Mouse (Mus musculus) ES-E14 (cell line): ENCODE results near the gene Ssty2. TPM values are rescaled to one million over a fixed set of nuclear protein-coding genes. Genes with fewer than 3 reads are reported as not detected.
"Not testable (repeated sequence)": the region's sequence is repeated elsewhere in the genome, so short reads cannot be mapped to it uniquely, and the experiment has no call there.

Experiments used
- DNase-seq: peaks from one replicate; pipeline ENCODE4 v3.0.0-alpha.2; 2013; ENCODE audit warnings: low read depth, low spot score
- H3K27ac ChIP-seq: 2 replicates; pipeline ENCODE4 v1.5.1; 2012; ENCODE audit warnings: low read depth, mild to moderate bottlenecking, low read length, moderate library complexity, mixed read lengths; ENCODE audit not compliant: poor library complexity, insufficient read depth, severe bottlenecking
- H3K36me3 ChIP-seq: 2 replicates; pipeline ENCODE4 v1.6.1; 2012; ENCODE audit warnings: mild to moderate bottlenecking, low read length, moderate library complexity, mixed read lengths; ENCODE audit not compliant: control insufficient read depth, poor library complexity, insufficient read depth, severe bottlenecking
- H3K4me1 ChIP-seq, 2 experiments: fragments of 150-350 bp in 1 of 2; sonication (generic) in 1 of 2; 2 replicates each; pipeline ENCODE4 v1.6.1; 2012; ENCODE audit warnings: low read length in 2 of 2, mild to moderate bottlenecking in 1 of 2, mixed read lengths in 1 of 2; ENCODE audit not compliant: control insufficient read depth in 2 of 2, insufficient read depth in 2 of 2, poor library complexity in 1 of 2
- H3K4me3 ChIP-seq, 2 experiments: fragments of 150-350 bp in 1 of 2; sonication (generic) in 1 of 2; 2 replicates each; pipeline ENCODE4 v1.5.1; 2012; ENCODE audit warnings: low read length in 2 of 2, low read depth in 1 of 2, mild to moderate bottlenecking in 1 of 2, mixed read lengths in 1 of 2; ENCODE audit not compliant: insufficient read depth in 1 of 2, poor library complexity in 1 of 2, severe bottlenecking in 1 of 2
- H3K9ac ChIP-seq: 2 replicates; pipeline ENCODE4 v1.6.1; 2012; ENCODE audit warnings: low read depth, mild to moderate bottlenecking, low read length, mixed read lengths; ENCODE audit not compliant: poor library complexity, insufficient read depth, severe bottlenecking
- H3K9me3 ChIP-seq: fragments of 150-350 bp; sonication (generic); 2 replicates; pipeline ENCODE4 v1.6.1; 2012; ENCODE audit warnings: low read depth, mild to moderate bottlenecking, low read length; ENCODE audit not compliant: control insufficient read depth, insufficient read depth
- in situ Hi-C, 2 experiments: fragments of 600-800 bp; cut with MboI; formaldehyde crosslinking; loops; one replicate each; pipeline ENCODE4 v1.15.1; 2025; ENCODE audit warnings: low sequenced_read_pairs in 2 of 2, inconsistent platforms in 1 of 2; ENCODE audit not compliant: unreplicated experiment in 2 of 2
- total RNA-seq: library from RNA; depleted of rRNA; stranded (reverse); fragments of 300-350 nt; gene quantifications from 2 replicates; pipeline ENCODE4 v1.2.3, GENCODE M21; 2012; rRNA removed

Gene Ssty2
- not detected in 2 replicates for total RNA-seq

GRCm38 (mm10) chrY:67047972-67048371, at the start of gene Ssty2:
Gene Ssty2, minus strand, starts transcription at chrY:67048072.
- DNase-seq, H3K4me1 ChIP-seq, H3K4me3 ChIP-seq, H3K9ac ChIP-seq, H3K9me3 ChIP-seq, H3K36me3 ChIP-seq, H3K27ac ChIP-seq, in situ Hi-C loops: not testable (repeated sequence)
